Mouse (Mus musculus) embryonic facial prominence, embryonic 10.5 days (tissue): ENCODE data around the gene Cdk14. TPM values are rescaled to one million over a fixed set of nuclear protein-coding genes. Genes with fewer than 3 reads are reported as not detected.

Source experiments
- DNase-seq: peaks from one replicate; pipeline ENCODE4 v3.0.0-alpha.2; 2017; ENCODE audit warnings: low spot score
- H3K27ac ChIP-seq: fragments of 300-500 bp; sonication (generic); replicated peaks from 2 replicates; pipeline ENCODE4 v1.5.1; 2016; ENCODE audit warnings: mild to moderate bottlenecking
- H3K27me3 ChIP-seq: fragments of 300-500 bp; sonication (generic); replicated peaks from 2 replicates; pipeline ENCODE4 v1.6.1; 2016; ENCODE audit warnings: low read depth, mild to moderate bottlenecking; ENCODE audit not compliant: poor library complexity, severe bottlenecking
- H3K36me3 ChIP-seq: fragments of 300-500 bp; sonication (generic); replicated peaks from 2 replicates; pipeline ENCODE4 v1.6.1; 2016; ENCODE audit warnings: mild to moderate bottlenecking, moderate library complexity
- H3K4me1 ChIP-seq: fragments of 300-500 bp; sonication (generic); 2 replicates; pipeline ENCODE4 v1.6.1; 2016
- H3K4me3 ChIP-seq: fragments of 300-500 bp; sonication (generic); 2 replicates; pipeline ENCODE4 v1.5.1; 2016; ENCODE audit warnings: mild to moderate bottlenecking, moderate library complexity
- H3K9me3 ChIP-seq: fragments of 300-500 bp; sonication (generic); 2 replicates; pipeline ENCODE4 v1.6.1; 2016; ENCODE audit warnings: mild to moderate bottlenecking
- WGBS: fragments of 180-500 bp; shearing (Covaris S2); methylation state at CpG from one replicate; pipeline ENCODE4 v1.1.7; 2016; 5-methylcytosine and 5-hydroxymethylcytosine counted together
- polyA plus RNA-seq: library from polyadenylated mRNA; unstranded; fragments of >200 nt; fragmentation: Nextera tagmentation; extraction: Ambion mirVana; gene quantifications from 2 replicates; pipeline ENCODE4 v1.2.1, GENCODE M21; 2016

Gene Cdk14
- polyA plus RNA-seq, 1 experiment from 2014 or later = 18.3 TPM

GRCm38 (mm10) chr5:5185521-5185920 lies 234.6 kb downstream of the Cdk14 start:
- no peaks in the 10 kb centered on the region for H3K27me3 ChIP-seq
- no peak overlapping the region for H3K27ac ChIP-seq
- H3K9me3 ChIP-seq = no peaks in the 10 kb centered on the region
- no peak overlapping the region for H3K4me3 ChIP-seq
- H3K36me3 ChIP-seq = no peaks in the 10 kb centered on the region
- no peaks in the 10 kb centered on the region for H3K4me1 ChIP-seq
- DNase-seq = no peak

DNA sequence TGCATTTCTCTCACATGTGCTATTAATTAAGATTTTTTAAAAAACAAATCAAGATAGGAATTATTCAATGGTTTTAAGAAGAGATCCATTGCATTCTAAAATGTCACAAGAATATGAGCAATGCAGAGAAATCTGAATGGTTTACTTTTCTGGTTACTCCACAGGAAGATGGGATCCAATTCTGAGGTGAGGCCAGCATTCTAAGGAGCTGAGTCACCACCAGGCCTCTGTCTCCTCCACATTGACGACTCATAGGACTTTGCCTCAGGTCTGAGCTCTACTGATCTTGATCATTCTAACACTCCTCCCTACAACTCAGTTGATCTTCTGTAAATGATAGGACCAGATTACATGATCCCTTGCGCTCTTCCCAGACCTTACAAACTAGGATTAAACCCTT lies 239.4 kb downstream of the Cdk14 start:
- H3K4me3 ChIP-seq = no peak overlapping the region
- 84% methylated on average over 2 of the region's 2 CpGs for WGBS
- no peak overlapping the region for H3K27ac ChIP-seq
- H3K4me1 ChIP-seq = peaks cover 5% of the 10 kb centered on the region
- no peaks in the 10 kb centered on the region for H3K36me3 ChIP-seq
- no peaks in the 10 kb centered on the region for H3K27me3 ChIP-seq
- no peaks in the 10 kb centered on the region for H3K9me3 ChIP-seq
- DNase-seq = no peak

GRCm38 (mm10) chr5:5180311-5180710 lies 239.8 kb downstream of the Cdk14 start:
- Histone ChIP-seq H3K9me3 (no peaks in the 10 kb centered on the region), H3K36me3 (no peaks in the 10 kb centered on the region), H3K4me1 (peaks cover 6% of the 10 kb centered on the region), H3K27me3 (no peaks in the 10 kb centered on the region), H3K4me3 (no peak overlapping the region), H3K27ac (no peak overlapping the region)
- DNase-seq = no peak

GRCm38 (mm10) chr5:5176052-5176451 lies 244.1 kb downstream of the Cdk14 start:
- 75% methylated on average over 10 of the region's 10 CpGs for WGBS
- Histone ChIP-seq H3K27me3 (no peaks in the 10 kb centered on the region), H3K9me3 (no peaks in the 10 kb centered on the region), H3K36me3 (no peaks in the 10 kb centered on the region), H3K4me1 (peaks cover 11% of the 10 kb centered on the region), H3K27ac (no peak overlapping the region), H3K4me3 (no peak overlapping the region)
- no peak for DNase-seq

- no peaks in the 10 kb centered on the region for H3K9me3 ChIP-seq
- H3K4me3 ChIP-seq = no peak overlapping the region
- DNase-seq = no peak
- WGBS = 82% methylated on average over 1 of the region's 1 CpGs
- no peak overlapping the region for H3K27ac ChIP-seq
- H3K27me3 ChIP-seq = no peaks in the 10 kb centered on the region
- H3K4me1 ChIP-seq = peaks cover 11% of the 10 kb centered on the region
- no peaks in the 10 kb centered on the region for H3K36me3 ChIP-seq
Measured at GRCm38 (mm10) chr5:5175611-5176010, 244.5 kb downstream of the Cdk14 start.

DNA sequence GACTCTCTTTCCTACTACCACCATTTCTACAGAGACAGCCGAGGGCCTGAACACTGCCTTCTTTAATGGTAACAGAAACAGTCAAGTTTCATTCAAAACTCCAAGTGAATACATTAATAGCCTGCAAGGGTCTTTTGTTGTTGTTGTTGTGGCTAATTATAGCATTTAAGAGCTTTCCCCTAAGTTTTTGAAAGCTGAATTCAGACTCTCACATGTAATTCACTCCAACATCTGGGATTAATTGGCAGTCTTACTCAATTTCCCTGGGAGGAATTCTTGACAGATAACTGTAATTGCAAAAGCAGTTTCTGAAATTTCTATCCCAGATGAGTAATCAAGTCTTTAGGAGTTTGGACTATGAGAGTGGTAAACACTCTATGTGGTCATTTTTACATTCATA lies 245.0 kb downstream of the Cdk14 start:
- no peaks in the 10 kb centered on the region for H3K27me3 ChIP-seq
- H3K27ac ChIP-seq = no peak overlapping the region
- H3K36me3 ChIP-seq = no peaks in the 10 kb centered on the region
- H3K4me1 ChIP-seq = peaks cover 11% of the 10 kb centered on the region
- no peak overlapping the region for H3K4me3 ChIP-seq
- H3K9me3 ChIP-seq = no peaks in the 10 kb centered on the region
- no peak for DNase-seq
- 26% methylated on average over 1 of the region's 1 CpGs for WGBS

- Histone ChIP-seq H3K4me3 (no peak overlapping the region), H3K27me3 (no peaks in the 10 kb centered on the region), H3K36me3 (no peaks in the 10 kb centered on the region), H3K27ac (no peak overlapping the region), H3K4me1 (no peaks in the 10 kb centered on the region), H3K9me3 (no peaks in the 10 kb centered on the region)
- whole genome bisulfite sequencing = 32% methylated on average over 2 of the region's 2 CpGs
- no peak for DNase-seq
Measured at GRCm38 (mm10) chr5:5166086-5166485, 254.0 kb downstream of the Cdk14 start.

- Histone ChIP-seq H3K36me3 (no peaks in the 10 kb centered on the region), H3K4me3 (no peak overlapping the region), H3K9me3 (no peaks in the 10 kb centered on the region), H3K4me1 (no peaks in the 10 kb centered on the region), H3K27ac (no peak overlapping the region), H3K27me3 (no peaks in the 10 kb centered on the region)
- no peak for DNase-seq
- 92% methylated on average over 5 of the region's 5 CpGs for WGBS
Measured at GRCm38 (mm10) chr5:5164326-5164725, 255.8 kb downstream of the Cdk14 start.

- H3K4me1 ChIP-seq = no peaks in the 10 kb centered on the region
- no peak overlapping the region for H3K27ac ChIP-seq
- no peaks in the 10 kb centered on the region for H3K36me3 ChIP-seq
- DNase-seq = no peak
- WGBS = 92% methylated on average over 2 of the region's 2 CpGs
- H3K9me3 ChIP-seq = no peaks in the 10 kb centered on the region
- no peaks in the 10 kb centered on the region for H3K27me3 ChIP-seq
- no peak overlapping the region for H3K4me3 ChIP-seq
Measured at GRCm38 (mm10) chr5:5163823-5164222, 256.3 kb downstream of the Cdk14 start.

DNA sequence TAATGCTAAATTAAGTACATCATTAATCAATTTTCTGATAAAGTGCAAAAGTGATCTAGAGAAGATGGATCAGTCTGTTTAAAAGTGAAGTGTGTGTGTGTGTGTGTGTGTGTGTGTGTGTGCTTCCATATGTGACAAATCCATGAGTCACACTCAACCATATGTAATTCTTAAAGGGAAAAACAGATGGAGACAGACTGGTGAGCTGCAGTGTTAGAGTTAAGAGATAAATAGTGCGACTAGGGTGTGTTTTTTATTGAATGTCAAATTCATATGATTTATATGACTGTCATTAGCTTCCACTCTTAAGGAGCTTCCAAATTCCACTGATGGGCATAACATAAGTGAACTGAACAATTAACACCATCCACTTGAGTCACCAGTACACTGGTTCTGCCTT lies 260.6 kb downstream of the Cdk14 start:
- Histone ChIP-seq H3K9me3 (no peaks in the 10 kb centered on the region), H3K36me3 (no peaks in the 10 kb centered on the region), H3K27me3 (no peaks in the 10 kb centered on the region), H3K27ac (no peak overlapping the region), H3K4me3 (no peak overlapping the region), H3K4me1 (no peaks in the 10 kb centered on the region)
- DNase-seq = no peak
- 87% methylated on average over 1 of the region's 1 CpGs for WGBS

- WGBS = 87% methylated on average over 5 of the region's 5 CpGs
- no peaks in the 10 kb centered on the region for H3K9me3 ChIP-seq
- H3K27ac ChIP-seq = no peak overlapping the region
- no peaks in the 10 kb centered on the region for H3K4me1 ChIP-seq
- H3K36me3 ChIP-seq = no peaks in the 10 kb centered on the region
- DNase-seq = no peak
- H3K4me3 ChIP-seq = no peak overlapping the region
- no peaks in the 10 kb centered on the region for H3K27me3 ChIP-seq
Measured at GRCm38 (mm10) chr5:5139855-5140254, 280.3 kb downstream of the Cdk14 start.

GRCm38 (mm10) chr5:5134905-5135511 lies 285.1 kb downstream of the Cdk14 start:
- H3K4me3 ChIP-seq = no peak overlapping the region
- H3K27ac ChIP-seq = no peak overlapping the region
- no peaks in the 10 kb centered on the region for H3K27me3 ChIP-seq
- no peaks in the 10 kb centered on the region for H3K36me3 ChIP-seq
- no peaks in the 10 kb centered on the region for H3K4me1 ChIP-seq
- no peaks in the 10 kb centered on the region for H3K9me3 ChIP-seq
- no peak for DNase-seq
- 92% methylated on average over 13 of the region's 13 CpGs for WGBS

GRCm38 (mm10) chr5:5134143-5134904 lies 285.8 kb downstream of the Cdk14 start:
- WGBS = 91% methylated on average over 6 of the region's 6 CpGs
- Histone ChIP-seq H3K27me3 (no peaks in the 10 kb centered on the region), H3K4me3 (no peak overlapping the region), H3K4me1 (no peaks in the 10 kb centered on the region), H3K36me3 (no peaks in the 10 kb centered on the region), H3K9me3 (no peaks in the 10 kb centered on the region), H3K27ac (no peak overlapping the region)
- no peak for DNase-seq
